Mouse (Mus musculus) right cerebral cortex, postnatal 36 days (tissue): ENCODE measurements at regions not wholly inside any gene's neighbourhood (a gene's known extent, or its start where the extent isn't known, plus 50 kb on each side); places are given as distances from the start of the nearest gene placed in this dataset.

Experiments used
- DNase-seq, 2 experiments: peaks; one replicate each; pipeline ENCODE4 v3.0.0; 2022; ENCODE audit warnings: low spot score in 2 of 2, mixed read lengths in 1 of 2

GRCm38 (mm10) chr5:97656167-97656924 is 199.5 kb upstream of the Gk2 start:
- DNase-seq, result no peak

DNA sequence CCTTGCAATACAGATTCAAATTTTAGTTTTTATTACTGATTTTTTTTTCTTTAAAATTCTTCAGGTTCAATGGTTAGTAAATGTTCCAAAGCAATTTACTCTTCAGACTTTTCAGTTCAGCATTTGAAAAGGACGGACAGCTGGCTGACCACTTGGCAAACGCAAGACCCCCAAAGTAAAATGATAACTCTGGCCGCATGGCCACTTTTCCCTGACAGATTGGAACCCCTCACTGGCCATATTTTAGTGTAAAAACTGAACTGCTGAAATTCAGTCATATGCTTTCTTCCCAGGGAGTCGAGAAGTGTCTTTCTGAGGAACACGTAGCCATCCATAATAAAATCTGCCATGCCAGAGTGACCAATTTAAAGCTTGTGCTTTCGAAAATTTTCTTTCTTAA is 198.4 kb upstream of the Gk2 start:
- DNase-seq, result no peak

GRCm38 (mm10) chr5:97654414-97654813 is 197.6 kb upstream of the Gk2 start:
- DNase-seq, result no peak

- peak in 1 of 2 experiments; percentile 18 for DNase-seq
Observed at GRCm38 (mm10) chr5:97642251-97642650, 185.4 kb upstream of the Gk2 start.

- peak; percentile 56 to 65 for DNase-seq
Observed at GRCm38 (mm10) chr5:97641646-97642045, 184.8 kb upstream of the Gk2 start.

GRCm38 (mm10) chr5:97636357-97636756 is 179.5 kb upstream of the Gk2 start:
- no peak for DNase-seq

DNA sequence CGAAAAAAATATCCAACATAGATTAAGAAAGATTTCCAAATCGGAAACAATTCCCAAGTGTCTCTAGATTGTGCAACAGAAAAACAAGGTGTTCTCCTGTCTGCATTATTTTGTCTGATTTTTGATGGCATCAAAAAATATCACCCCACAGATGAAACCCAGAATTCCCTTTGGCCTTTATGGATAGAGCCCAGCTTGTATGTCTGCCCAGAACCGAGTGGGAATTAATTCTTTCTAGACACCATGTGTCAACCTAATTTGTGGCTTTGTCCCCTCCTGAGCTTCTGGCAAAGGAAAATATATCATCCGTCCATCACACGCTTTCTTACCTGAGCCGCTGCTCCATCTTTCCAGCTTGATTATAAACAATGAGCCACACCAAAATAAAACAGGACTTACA is 176.9 kb upstream of the Gk2 start:
- DNase-seq, result no peak

DNA sequence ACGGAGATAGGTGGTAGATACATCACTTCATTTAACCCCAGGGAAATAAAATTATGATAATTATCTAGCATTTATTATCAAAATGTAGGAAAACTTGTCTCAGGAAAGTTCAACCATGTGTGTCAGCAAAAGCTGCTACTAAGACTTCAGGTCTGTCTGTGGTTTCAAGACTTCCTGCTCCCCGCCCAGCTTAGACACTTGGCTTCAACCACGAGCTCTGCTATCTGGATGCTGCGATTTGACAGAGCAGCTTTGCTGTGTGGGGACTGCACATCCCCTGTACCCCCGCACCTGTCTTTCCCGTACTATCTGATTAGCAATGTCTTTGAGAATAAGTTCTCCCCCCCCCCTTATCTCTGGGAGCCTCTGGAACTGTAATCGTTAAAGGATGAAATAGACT is 176.0 kb upstream of the Gk2 start:
- DNase-seq, result no peak

- no peak for DNase-seq
Observed at GRCm38 (mm10) chr5:97625200-97625599, 168.4 kb upstream of the Gk2 start.

GRCm38 (mm10) chr5:97619890-97620289 is 163.1 kb upstream of the Gk2 start:
- no peak for DNase-seq

GRCm38 (mm10) chr5:97618411-97618810 is 161.6 kb upstream of the Gk2 start:
- DNase-seq, result no peak

- DNase-seq, result no peak
Observed at GRCm38 (mm10) chr5:97602176-97602575, 145.4 kb upstream of the Gk2 start.

- DNase-seq, result no peak
Observed at GRCm38 (mm10) chr5:97601384-97601783, 144.6 kb upstream of the Gk2 start.

DNA sequence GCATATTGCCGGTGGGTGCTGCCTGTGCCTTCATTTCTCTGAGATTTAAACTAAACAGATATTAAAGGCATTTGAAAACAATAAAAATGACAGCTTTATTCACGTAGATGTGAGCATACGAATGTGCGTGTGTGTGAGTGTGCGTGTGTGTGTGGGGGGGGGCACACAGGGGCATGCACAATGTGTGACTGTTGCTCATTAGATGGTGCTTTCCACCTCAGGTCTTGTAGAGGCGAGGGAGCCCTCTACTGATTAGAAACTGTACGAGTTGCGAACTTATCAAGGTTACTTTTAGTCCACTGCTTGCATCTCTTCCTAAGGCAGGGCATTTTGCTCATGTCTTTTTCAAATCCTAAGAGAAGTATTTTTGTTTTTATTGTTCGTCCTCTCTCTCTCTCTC is 141.9 kb upstream of the Gk2 start:
- DNase-seq, result no peak

GRCm38 (mm10) chr5:97595916-97596315 is 139.1 kb upstream of the Gk2 start:
- no peak for DNase-seq

DNA sequence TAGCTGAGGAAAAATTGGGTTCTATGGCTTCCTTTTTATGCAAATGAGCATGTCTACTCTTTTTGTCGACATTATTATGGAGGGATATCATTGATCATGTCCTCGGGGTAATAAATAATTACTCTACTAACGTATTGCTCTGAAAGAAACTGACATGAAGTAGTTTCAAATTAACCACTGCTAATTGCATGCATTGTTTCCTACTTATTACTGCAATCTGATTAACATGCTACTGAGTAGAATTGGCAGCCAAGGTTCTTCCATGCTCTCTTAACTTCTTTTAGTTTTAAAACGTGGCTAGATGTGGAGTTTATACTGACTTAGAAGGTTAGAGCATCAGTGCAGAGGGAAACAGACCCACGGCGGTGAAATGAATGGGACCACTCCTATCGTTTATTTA is 137.3 kb upstream of the Gk2 start:
- DNase-seq, result no peak

DNA sequence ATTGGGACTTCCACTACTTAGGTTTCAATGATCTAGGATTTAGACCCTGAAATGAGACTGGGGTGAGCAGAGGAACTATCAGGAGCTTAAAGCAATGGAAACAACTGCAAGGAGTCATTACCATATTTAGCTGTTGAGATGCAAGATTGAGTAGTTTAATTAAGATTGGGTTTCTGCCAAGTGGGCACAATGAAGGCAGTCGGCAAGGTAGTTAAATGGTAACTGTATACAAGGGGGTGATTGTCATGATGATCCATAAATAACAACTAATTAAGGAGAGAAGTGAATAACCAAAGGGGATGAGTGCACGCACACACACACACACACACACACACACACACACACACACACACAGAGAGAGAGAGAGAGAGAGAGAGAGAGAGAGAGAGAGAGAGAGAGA is 125.7 kb upstream of the Gk2 start:
- DNase-seq, result no peak

- DNase-seq, result no peak
Observed at GRCm38 (mm10) chr5:97565486-97565885, 108.7 kb upstream of the Gk2 start.

- DNase-seq, result no peak
Observed at GRCm38 (mm10) chr5:97563724-97564123, 106.9 kb upstream of the Gk2 start.

DNA sequence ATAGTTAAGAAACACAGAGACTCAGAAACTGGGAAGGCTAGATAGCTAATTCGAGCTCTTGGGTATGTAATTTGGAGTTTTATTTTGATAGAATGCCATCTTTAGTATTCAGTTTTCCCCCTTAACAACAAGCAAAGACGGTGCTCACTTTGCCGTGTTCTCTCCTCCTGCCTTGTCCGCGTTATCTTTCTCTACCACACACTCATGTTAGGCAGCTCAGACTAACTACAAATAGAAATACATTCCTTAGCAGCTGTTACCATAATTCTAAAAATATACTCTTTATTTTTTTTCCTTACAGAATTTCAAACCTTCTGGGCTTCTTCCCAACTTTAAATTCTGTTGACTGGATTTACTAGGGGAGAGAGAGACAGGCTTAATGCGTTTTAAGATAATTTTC is 97.5 kb upstream of the Gk2 start:
- no peak for DNase-seq

DNA sequence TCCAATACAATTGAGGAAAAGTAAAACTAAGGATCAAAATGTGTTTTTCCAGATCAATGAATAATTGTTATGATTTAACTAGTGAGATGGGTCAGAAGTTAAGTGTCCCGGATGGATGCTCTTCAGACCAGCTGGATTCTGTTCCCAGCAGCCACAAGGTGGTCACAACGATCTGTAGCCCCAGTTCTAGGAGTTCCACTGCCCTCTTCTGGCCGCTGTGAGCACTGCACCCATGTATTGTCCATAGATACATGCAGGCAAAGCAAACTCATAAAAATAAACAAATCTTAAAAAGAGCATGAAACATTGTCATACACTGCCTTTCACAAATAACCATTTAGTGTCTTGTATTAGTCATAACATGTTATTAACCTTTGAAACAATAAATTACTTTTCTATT is 96.3 kb upstream of the Gk2 start:
- no peak for DNase-seq

DNA sequence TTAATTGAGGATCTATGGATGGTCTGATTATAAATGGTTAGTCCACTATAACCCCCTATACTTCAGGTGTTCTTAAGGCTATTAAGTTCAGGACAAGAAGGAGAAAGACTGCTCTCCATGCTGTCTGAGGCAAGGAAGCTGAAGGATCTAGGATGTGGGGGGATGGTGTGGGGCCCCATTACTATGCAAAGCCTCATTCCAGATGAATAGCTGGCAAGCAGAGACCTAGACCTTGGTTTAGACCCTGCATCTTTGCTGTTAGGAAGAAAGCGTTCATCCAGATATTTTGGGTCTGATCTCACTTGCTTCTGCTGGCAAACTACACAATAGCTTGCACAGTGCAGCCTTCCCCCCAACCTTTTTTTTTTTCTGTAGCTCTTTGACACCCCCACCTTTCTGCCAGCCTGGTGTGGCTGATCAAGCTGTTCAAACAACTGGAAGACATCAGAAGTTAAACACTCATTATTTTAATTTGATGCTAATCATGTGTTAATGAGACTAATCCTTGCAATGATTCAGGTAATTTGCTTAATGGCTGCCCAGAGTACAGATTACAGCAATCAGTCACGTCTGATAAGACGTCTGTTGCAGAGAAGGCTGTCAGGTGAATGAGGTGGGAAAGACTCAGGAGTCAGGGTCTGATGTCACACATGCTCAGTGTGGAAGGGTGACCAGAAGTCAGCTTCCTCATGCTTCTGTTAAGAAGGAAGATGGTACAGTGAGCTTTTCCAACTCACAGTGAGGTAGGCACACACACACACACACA is 80.9 kb upstream of the Gk2 start:
- no peak for DNase-seq

DNA sequence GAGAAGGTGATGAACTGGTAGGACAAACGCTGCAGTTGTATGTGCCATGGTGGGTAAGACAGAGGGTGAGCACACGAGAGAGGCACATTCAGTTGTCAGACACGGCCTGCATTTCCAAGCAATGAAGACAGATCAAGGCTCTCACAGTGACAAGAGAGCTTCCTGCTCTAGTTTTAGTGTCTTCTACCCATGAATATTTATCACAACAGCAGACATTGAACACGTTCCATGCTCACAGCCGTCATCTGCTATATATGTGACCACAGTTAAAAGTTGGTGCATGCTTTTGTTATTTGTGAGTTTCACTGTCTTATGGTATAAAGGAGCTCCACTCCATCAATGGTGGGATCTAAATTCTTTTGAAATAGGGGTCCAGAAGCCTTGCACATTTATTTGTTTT is 76.9 kb upstream of the Gk2 start:
- DNase-seq, result no peak
